In genomic region chr9:18778981-18779380, GRCm38 (mm10) we compare ENCODE assay signal across 33 mouse cellular contexts. TPM values are rescaled to one million over a fixed set of nuclear protein-coding genes. Genes with fewer than 3 reads are reported as not detected.
DNase-seq lines count a peak whose midpoint lies in the region; ATAC-seq and TF ChIP-seq lines count a peak whose summit lies in the region.
"Had no signal": no experiment of that assay in that cellular context is flagged by ENCODE, and none has a peak within 500 bp of the region (broad histone marks: within the 10 kb centered on the region; RNA-seq: fewer than 3 reads in every experiment).

No protein-coding gene starts in this region.

- in situ Hi-C loops in ES-E14 (cut with MboI; ENCODE audit: low sequenced_read_pairs in 2 of 2, unreplicated experiment in 2 of 2), result no loop called here

- no peak overlapping the region for H3K9ac ChIP-seq in ES-E14 (ENCODE audit: insufficient read depth, low read depth, low read length, poor library complexity, severe bottlenecking)
- H3K9ac ChIP-seq in hindbrain, postnatal 0 days (replicated peaks; ENCODE audit: low read length), result no peak overlapping the region
- H3K9ac ChIP-seq in liver, postnatal 0 days (replicated peaks), result no peak overlapping the region
- H3K9ac ChIP-seq: forebrain, embryonic 15.5 days; liver, embryonic 13.5 days; lung, embryonic 15.5 days; midbrain, embryonic 13.5 days had no signal

- no peak for ATAC-seq in hindbrain, postnatal 0 days
- no peak for ATAC-seq in liver, postnatal 0 days
- ATAC-seq: CD4-positive, CD25-positive, alpha-beta regulatory T cell, adult 4 months; intestine, embryonic 16.5 days had no signal

- peak overlapping the region; percentile 59 to 60; a peak in 3 of 4 replicates for H3K4me3 ChIP-seq in ES-E14 (ENCODE audit: insufficient read depth in 1 of 2, low read depth in 1 of 2, low read length in 2 of 2, poor library complexity in 1 of 2, severe bottlenecking in 1 of 2)
- H3K4me3 ChIP-seq in hindbrain, postnatal 0 days (ENCODE audit: low read length), result no peak overlapping the region
- H3K4me3 ChIP-seq in liver, postnatal 0 days (ENCODE audit: low read depth, low read length), result no peak overlapping the region
- H3K4me3 ChIP-seq: embryonic facial prominence, embryonic 10.5 days; forebrain, embryonic 15.5 days; heart, adult 2 months; layer of hippocampus, adult 2 months; liver, embryonic 13.5 days; lung, embryonic 15.5 days; midbrain, embryonic 13.5 days had no signal

- no peaks in the 10 kb centered on the region for H3K36me3 ChIP-seq in ES-E14 (ENCODE audit: control insufficient read depth, insufficient read depth, low read length, poor library complexity, severe bottlenecking)
- H3K36me3 ChIP-seq in hindbrain, postnatal 0 days (ENCODE audit: insufficient read depth, low read length), result no peaks in the 10 kb centered on the region
- H3K36me3 ChIP-seq in liver, postnatal 0 days (replicated peaks; ENCODE audit: insufficient read depth, low read length), result no peaks in the 10 kb centered on the region
- H3K36me3 ChIP-seq: embryonic facial prominence, embryonic 10.5 days; forebrain, embryonic 15.5 days; liver, embryonic 13.5 days; lung, embryonic 15.5 days; midbrain, embryonic 13.5 days had no signal

- TF ChIP-seq EP300 in liver, postnatal 0 days (IDR thresholded peaks at IDR 0.05; ENCODE audit: low read depth), result no peak

- DNase-seq in cerebellum, postnatal 14 days, result peak; percentile 16 to 35
- no peak for DNase-seq in cerebellum, adult 18-20 months
- peak; percentile 8 to 11 for DNase-seq in layer of hippocampus, postnatal 10 days (ENCODE audit: low spot score in 2 of 2)
- DNase-seq in layer of hippocampus, postnatal 25 days (ENCODE audit: extremely low spot score in 1 of 2, low spot score in 1 of 2), result no peak
- DNase-seq in ES-E14 (ENCODE audit: low read depth, low spot score), result no peak
- peak; percentile 3 for DNase-seq in hindbrain, postnatal 0 days (ENCODE audit: low spot score)
- DNase-seq in liver, postnatal 0 days, result no peak
- DNase-seq: adrenal gland, postnatal 14 days; heart, adult 2 months; kidney, adult 9 months; kidney, postnatal 25 days; liver, embryonic 13.5 days; lung, postnatal 36 days; thymus, postnatal 25 days had no signal

- H3K4me1 ChIP-seq in ES-E14 (ENCODE audit: control insufficient read depth in 2 of 2, insufficient read depth in 2 of 2, low read length in 2 of 2, poor library complexity in 1 of 2), result peaks cover 0 to 2% of the 10 kb centered on the region in 2 experiments; a peak in 1 of 4 replicates
- H3K4me1 ChIP-seq in hindbrain, postnatal 0 days (ENCODE audit: insufficient read depth, low read length), result no peaks in the 10 kb centered on the region
- no peaks in the 10 kb centered on the region for H3K4me1 ChIP-seq in liver, postnatal 0 days (ENCODE audit: insufficient read depth)
- H3K4me1 ChIP-seq: embryonic facial prominence, embryonic 10.5 days; forebrain, embryonic 15.5 days; liver, embryonic 13.5 days; lung, embryonic 15.5 days; megakaryocyte, embryonic 14.5 days; midbrain, embryonic 13.5 days had no signal

- H3K4me2 ChIP-seq in hindbrain, postnatal 0 days (ENCODE audit: low read depth, low read length), result no peak overlapping the region
- no peak overlapping the region for H3K4me2 ChIP-seq in liver, postnatal 0 days (ENCODE audit: low read depth, low read length)
- H3K4me2 ChIP-seq: forebrain, embryonic 15.5 days; liver, embryonic 13.5 days; lung, embryonic 15.5 days had no signal

- no peak overlapping the region for H3K27ac ChIP-seq in ES-E14 (ENCODE audit: insufficient read depth, low read depth, low read length, poor library complexity, severe bottlenecking)
- H3K27ac ChIP-seq in hindbrain, postnatal 0 days, result no peak overlapping the region
- no peak overlapping the region for H3K27ac ChIP-seq in liver, postnatal 0 days (ENCODE audit: low read depth)
- H3K27ac ChIP-seq: embryonic facial prominence, embryonic 10.5 days; forebrain, embryonic 15.5 days; heart, adult 2 months; layer of hippocampus, adult 2 months; liver, embryonic 13.5 days; lung, embryonic 15.5 days; midbrain, embryonic 13.5 days had no signal

- WGBS in hindbrain, postnatal 0 days, result 50% methylated on average over 1 of the region's 1 CpGs
- 56% methylated on average over 1 of the region's 1 CpGs for WGBS in liver, postnatal 0 days (ENCODE audit: insufficient replicate concordance)

- H3K27me3 ChIP-seq in hindbrain, postnatal 0 days (ENCODE audit: insufficient read depth, low read length), result no peaks in the 10 kb centered on the region
- no peaks in the 10 kb centered on the region for H3K27me3 ChIP-seq in liver, postnatal 0 days (ENCODE audit: insufficient read depth, low read length)
- H3K27me3 ChIP-seq: forebrain, embryonic 15.5 days; liver, embryonic 13.5 days; lung, embryonic 15.5 days; megakaryocyte, embryonic 14.5 days; midbrain, embryonic 13.5 days had no signal

- no peak for TF ChIP-seq CTCF in hindbrain, postnatal 0 days (IDR thresholded peaks at IDR 0.05; ENCODE audit: low read depth)
- no peak for TF ChIP-seq CTCF in liver, postnatal 0 days (IDR thresholded peaks at IDR 0.05; ENCODE audit: low read depth)

- H3K9me3 ChIP-seq in ES-E14 (ENCODE audit: control insufficient read depth, insufficient read depth, low read depth, low read length), result no peaks in the 10 kb centered on the region
- no peaks in the 10 kb centered on the region for H3K9me3 ChIP-seq in hindbrain, postnatal 0 days (ENCODE audit: low read length)
- H3K9me3 ChIP-seq in liver, postnatal 0 days (ENCODE audit: low read length), result no peaks in the 10 kb centered on the region
- H3K9me3 ChIP-seq: forebrain, embryonic 15.5 days; lung, embryonic 15.5 days had no signal

TF ChIP-seq in ES-E14, 5 proteins besides CTCF, POLR2A, EP300 and RAD21:
- TF ChIP-seq CHD2 (IDR thresholded peaks at IDR 0.05; ENCODE audit: low read depth, low read length), result no peak
- TF ChIP-seq HCFC1 (IDR thresholded peaks at IDR 0.05; ENCODE audit: borderline replicate concordance, insufficient read depth, low read length), result no peak
- no peak for TF ChIP-seq ZNF384 (IDR thresholded peaks at IDR 0.05; ENCODE audit: low read depth, low read length)
- TF ChIP-seq MAFK (IDR thresholded peaks at IDR 0.05; ENCODE audit: insufficient read depth, low read depth, low read length), result no peak
- TF ChIP-seq ZC3H11A (IDR thresholded peaks at IDR 0.05; ENCODE audit: borderline replicate concordance, low read depth, low read length), result no peak

RNA-seq across cellular contexts. Expression of gene Olfr24, which starts 15.2 kb away (rescaled TPM):
- not detected for total RNA-seq in layer of hippocampus, postnatal 10 days (2021)
- not detected for total RNA-seq in layer of hippocampus, postnatal 25 days (2021)
- total RNA-seq in ES-E14 (2012; rRNA removed), result 0.13 and 0.48 TPM in 2 replicates
- total RNA-seq in hindbrain, postnatal 0 days (2014; rRNA removed), result not detected in 2 replicates
- polyA plus RNA-seq in hindbrain, postnatal 0 days (2015; fragmentation: Nextera tagmentation; extraction: Ambion mirVana), result not detected in 2 replicates
- polyA plus RNA-seq in liver, postnatal 0 days (2015; fragmentation: Nextera tagmentation; extraction: Ambion mirVana), result not detected in 2 replicates
- total RNA-seq: adrenal gland, postnatal 14 days; gastrocnemius, postnatal 14 days; heart, adult 2 months; hematopoietic stem cell, adult 5-6 weeks; layer of hippocampus, adult 2 months; left cerebral cortex, adult 18-20 months; left cerebral cortex, postnatal 25 days; MEL; monocyte, adult 5-6 weeks; neutrophil, adult 5-6 weeks had no signal
- polyA plus RNA-seq: CD4-positive, CD25-positive, alpha-beta regulatory T cell, adult 4 months; cortical plate, adult 2 months; embryonic facial prominence, embryonic 10.5 days; heart, adult 2 months; intestine, embryonic 16.5 days; limb, embryonic 14.5 days; liver, embryonic 13.5 days; lung, embryonic 15.5 days; midbrain, embryonic 13.5 days; spleen, adult 2 months had no signal

RNA-seq across cellular contexts. Expression of gene Olfr828, which starts 40.3 kb away (rescaled TPM):
- total RNA-seq in layer of hippocampus, postnatal 10 days (2021), result not detected
- total RNA-seq in layer of hippocampus, postnatal 25 days (2021), result not detected
- not detected in 2 replicates for total RNA-seq in ES-E14 (2012; rRNA removed)
- not detected in 2 replicates for total RNA-seq in hindbrain, postnatal 0 days (2014; rRNA removed)
- polyA plus RNA-seq in hindbrain, postnatal 0 days (2015; fragmentation: Nextera tagmentation; extraction: Ambion mirVana), result not detected in 2 replicates
- polyA plus RNA-seq in liver, postnatal 0 days (2015; fragmentation: Nextera tagmentation; extraction: Ambion mirVana), result not detected in 2 replicates
- total RNA-seq: adrenal gland, postnatal 14 days; gastrocnemius, postnatal 14 days; heart, adult 2 months; hematopoietic stem cell, adult 5-6 weeks; layer of hippocampus, adult 2 months; left cerebral cortex, adult 18-20 months; left cerebral cortex, postnatal 25 days; MEL; monocyte, adult 5-6 weeks; neutrophil, adult 5-6 weeks had no signal
- polyA plus RNA-seq: CD4-positive, CD25-positive, alpha-beta regulatory T cell, adult 4 months; cortical plate, adult 2 months; embryonic facial prominence, embryonic 10.5 days; forebrain, embryonic 15.5 days; heart, adult 2 months; heart, embryonic 16.5 days; intestine, embryonic 16.5 days; limb, embryonic 14.5 days; liver, embryonic 13.5 days; lung, embryonic 15.5 days; midbrain, embryonic 13.5 days; spleen, adult 2 months had no signal

Comparison
In these comparisons a context has a peak if more than half of its experiments do, and no peak if none do; other contexts are left out.
1. DNase-seq: peak in cerebellum, postnatal 14 days (2 of 2), layer of hippocampus, postnatal 10 days (2 of 2) and hindbrain, postnatal 0 days (single experiment); none in cerebellum, adult 18-20 months (0 of 2), layer of hippocampus, postnatal 25 days (0 of 2), ES-E14 (single experiment) and liver, postnatal 0 days (single experiment).
2. H3K4me3 ChIP-seq: peak in ES-E14 (2 of 2); none in hindbrain, postnatal 0 days (single experiment) and liver, postnatal 0 days (single experiment).